Mouse (Mus musculus): Measurements from ENCODE around the gene Myh7. TPM values are rescaled to one million over a fixed set of nuclear protein-coding genes. Genes with fewer than 3 reads are reported as not detected.

The Myh7 gene
- 5.9 and 18.0 TPM in 2 replicates for polyA plus RNA-seq (2012; rRNA removed)

DNA sequence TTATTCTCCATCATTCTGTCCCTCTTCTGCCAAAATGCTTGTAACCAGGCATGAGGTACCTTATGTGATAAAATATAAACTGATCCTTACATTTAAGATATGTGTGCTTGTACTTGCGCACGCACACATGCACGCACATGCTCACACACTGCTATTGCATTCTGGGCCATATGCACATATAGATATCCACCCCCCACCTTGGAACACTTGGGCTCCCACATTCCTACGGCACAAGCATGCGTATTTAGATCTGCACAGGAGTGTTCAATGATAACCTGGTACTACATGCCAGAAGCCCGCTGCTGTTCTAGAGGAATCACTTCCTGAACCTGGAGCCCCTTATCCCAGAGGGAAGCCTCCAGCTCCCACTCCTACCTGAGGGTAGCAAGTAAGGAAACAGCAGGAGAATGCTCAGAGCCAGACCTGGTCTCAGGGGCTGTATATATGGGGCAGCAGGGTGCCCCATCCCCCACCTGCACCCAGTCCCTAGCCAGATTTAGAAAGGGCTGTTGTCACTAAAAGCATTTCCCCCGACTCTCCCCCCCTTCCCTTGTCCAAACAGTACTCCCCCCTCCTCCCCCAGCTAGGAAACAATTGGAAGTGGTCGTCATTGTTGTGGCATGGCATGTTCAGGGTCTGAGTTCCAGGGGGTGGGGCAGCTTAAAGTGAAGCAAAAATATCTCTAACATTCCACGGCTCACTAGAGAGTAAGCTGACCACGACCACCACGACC, at the start of gene Myh7:
Gene Myh7 (minus strand): TSS at position 491 of the 733 bp plus-strand sequence.

GRCm38 (mm10) chr14:55014991-55015766, 20.8 kb upstream of the Myh7 start, which contains the start of gene Ngdn:
TSS of gene Ngdn (plus strand) at chr14:55015454.

GRCm38 (mm10) chr14:54976633-54977032, 17.8 kb downstream of the Myh7 start, which contains the start of gene Gm17428:
TSS of gene Gm17428 (plus strand) at chr14:54976933.

DNA sequence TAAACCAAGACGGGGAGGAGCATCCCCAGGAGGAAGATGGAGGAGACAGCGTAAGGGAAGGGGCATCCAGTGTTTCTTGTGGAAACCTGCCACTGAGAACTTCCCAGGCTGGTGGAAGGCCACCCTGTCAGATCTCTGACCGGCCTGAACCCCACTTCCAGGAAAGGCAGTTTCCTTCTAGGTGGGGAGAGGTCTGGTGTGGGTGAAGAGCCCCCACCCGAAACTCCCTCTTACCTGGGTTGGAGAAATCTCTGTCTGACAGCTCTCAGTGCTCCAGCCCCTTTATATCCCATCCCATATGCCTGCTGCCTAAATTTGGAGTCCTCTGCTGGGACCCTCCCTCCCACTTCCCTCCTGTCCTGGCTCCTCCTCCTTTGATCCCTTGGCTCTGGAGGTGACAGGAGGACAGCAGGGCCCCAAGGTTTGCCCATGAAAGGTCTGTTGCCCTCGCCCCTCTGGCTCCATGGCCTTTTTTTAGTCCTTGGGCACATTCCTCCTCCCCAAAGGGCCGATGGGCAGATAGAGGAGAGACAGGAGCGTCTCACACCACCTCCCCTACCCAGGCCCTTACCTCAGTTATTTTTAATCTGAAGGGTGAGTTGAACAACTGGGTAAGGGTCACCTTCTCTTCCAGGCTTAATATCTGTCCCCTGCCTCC, 28.0 kb downstream of the Myh7 start, which contains the start of gene Myh6:
Gene Myh6 (minus strand): TSS at position 608 of the 658 bp plus-strand sequence.

DNA sequence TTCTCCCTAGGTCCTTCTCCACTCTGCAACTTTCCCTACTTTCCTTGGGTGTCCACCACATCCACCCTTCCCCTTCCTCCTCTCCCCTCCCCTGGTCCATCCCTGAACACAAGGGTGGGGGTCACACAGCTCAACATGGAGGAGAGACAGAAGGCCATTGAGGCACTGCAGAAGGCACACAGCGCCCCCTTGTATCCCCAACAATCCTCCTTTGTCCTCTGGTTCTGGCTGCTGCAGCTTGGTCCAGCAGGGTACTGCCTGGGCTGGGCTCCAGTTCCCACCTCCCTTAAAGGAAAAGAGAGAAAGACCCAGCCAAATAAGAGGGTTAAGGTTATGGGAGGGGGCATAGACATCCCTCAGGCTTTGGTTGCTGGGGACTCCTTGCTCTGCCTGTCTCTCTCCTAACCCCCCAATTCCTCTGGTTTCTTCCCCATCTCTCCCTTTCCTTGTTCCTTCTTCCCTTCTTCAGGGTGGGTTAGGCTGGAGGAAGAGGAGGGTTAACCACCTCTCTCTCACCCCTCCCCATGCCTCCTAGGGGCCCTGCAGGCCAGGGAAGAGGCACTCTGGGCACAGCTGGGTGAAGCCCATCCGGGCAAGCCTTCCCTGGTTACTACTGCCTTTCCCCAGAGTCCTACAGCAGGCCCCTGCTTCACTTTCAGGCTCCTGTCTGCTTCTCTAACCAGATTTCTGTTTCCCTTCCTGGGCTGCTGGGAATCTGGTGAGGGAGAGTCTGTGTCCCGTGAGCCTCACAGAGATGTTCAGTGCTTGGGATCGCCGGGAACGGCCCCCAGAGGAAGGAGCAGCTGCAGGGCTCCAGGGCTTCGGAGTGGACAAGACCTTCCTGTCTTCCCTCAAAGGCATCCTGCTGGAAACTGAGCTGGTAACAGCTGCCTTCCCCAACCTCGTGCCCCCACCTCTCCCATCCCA, 58.3 kb downstream of the Myh7 start, which contains the start of gene Cmtm5:
Gene Cmtm5 (plus strand): TSS at position 358 of the 927 bp plus-strand sequence.

GRCm38 (mm10) chr14:54932645-54933150, 61.7 kb downstream of the Myh7 start, which contains the start of gene Il25:
TSS of gene Il25 (plus strand) at chr14:54932695.

DNA sequence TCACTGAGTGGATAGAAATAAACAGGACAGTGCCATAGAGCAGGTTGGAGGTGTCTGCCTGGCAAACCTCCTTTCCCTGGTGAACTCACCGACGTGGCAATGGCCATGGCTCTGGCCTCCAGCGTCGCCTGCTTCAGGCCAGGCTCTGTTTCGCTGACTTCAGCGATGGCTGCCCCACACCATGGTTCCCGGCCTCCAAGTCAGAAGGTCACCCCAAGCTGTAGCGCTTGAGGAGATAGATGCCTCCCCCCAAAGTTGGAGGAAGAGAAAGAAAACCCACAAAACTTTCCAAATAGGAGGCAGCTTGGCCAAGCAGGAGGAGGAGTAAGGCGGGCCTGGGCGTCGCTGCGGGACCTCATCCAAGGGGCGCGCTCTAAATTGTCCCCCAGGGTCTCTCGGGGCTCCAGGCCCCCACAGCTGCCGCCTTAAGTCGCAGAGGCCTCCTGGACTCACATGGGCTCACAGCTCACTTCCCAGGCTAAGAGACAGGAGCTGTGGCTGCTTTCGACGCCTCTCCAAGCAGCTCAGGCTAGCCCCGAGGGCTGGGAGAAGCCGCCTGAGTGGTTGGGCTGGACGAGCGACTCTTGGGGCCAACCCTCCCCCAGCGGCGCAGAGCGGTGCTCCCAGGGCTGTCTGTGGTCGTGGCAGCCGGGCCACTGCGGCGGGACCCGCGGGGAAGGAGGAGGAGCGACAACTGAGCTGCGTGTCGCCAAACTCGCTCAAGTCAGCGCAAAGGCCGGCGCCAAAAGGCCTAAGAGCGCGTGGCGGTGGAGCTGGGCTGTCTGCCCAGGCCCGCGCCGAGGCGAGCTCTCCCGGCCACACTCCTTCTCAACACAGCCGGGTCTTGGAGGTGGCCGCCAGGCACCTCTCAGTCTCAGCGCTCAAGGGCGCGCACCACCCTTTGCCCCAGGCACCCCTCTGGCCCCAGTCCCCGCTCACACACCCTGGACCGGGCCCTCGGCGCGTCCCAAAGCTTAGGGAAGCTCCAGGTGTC, 68.8 kb downstream of the Myh7 start, which contains the start of gene Efs:
Gene Efs (minus strand): TSS at position 778 of the 994 bp plus-strand sequence.

Other genes starting within 250 kb of the Myh7 start
- 9.6 and 9.9 TPM in 2 replicates for gene Slc7a8, start 212.7 kb downstream of the Myh7 start, polyA plus RNA-seq (2012; rRNA removed)
- gene Rnf212b, start 180.5 kb downstream of the Myh7 start, polyA plus RNA-seq (2012; rRNA removed), result not detected in 2 replicates
- 8.5 and 9.0 TPM in 2 replicates for gene Homez, start 123.7 kb downstream of the Myh7 start, polyA plus RNA-seq (2012; rRNA removed)
- 14.7 and 18.0 TPM in 2 replicates for gene Ppp1r3e, start 117.1 kb downstream of the Myh7 start, polyA plus RNA-seq (2012; rRNA removed)
- 47.4 and 48.0 TPM in 2 replicates for gene Bcl2l2, start 111.2 kb downstream of the Myh7 start, polyA plus RNA-seq (2012; rRNA removed)
- gene Gm20521, start 111.2 kb downstream of the Myh7 start, polyA plus RNA-seq (2012; rRNA removed), result 0.39 and 0.41 TPM in 2 replicates
- gene Pabpn1, start 102.1 kb downstream of the Myh7 start, polyA plus RNA-seq (2012; rRNA removed), result 736 and 777 TPM in 2 replicates
- 504 and 538 TPM in 2 replicates for gene Slc22a17, start 81.5 kb downstream of the Myh7 start, polyA plus RNA-seq (2012; rRNA removed)
- gene Efs, start 68.5 kb downstream of the Myh7 start, polyA plus RNA-seq (2012; rRNA removed), result 33.6 and 38.5 TPM in 2 replicates
- gene Il25, start 61.9 kb downstream of the Myh7 start, polyA plus RNA-seq (2012; rRNA removed), result 0.35 and 0.47 TPM in 2 replicates
- gene Cmtm5, start 58.4 kb downstream of the Myh7 start, polyA plus RNA-seq (2012; rRNA removed), result 3.6 and 8.9 TPM in 2 replicates
- gene Myh6, start 27.7 kb downstream of the Myh7 start, polyA plus RNA-seq (2012; rRNA removed), result 0.21 and 0.36 TPM in 2 replicates
- gene Gm17428, start 17.7 kb downstream of the Myh7 start, polyA plus RNA-seq (2012; rRNA removed), result not detected in 2 replicates
- 56.3 and 58.2 TPM in 2 replicates for gene Ngdn, start 20.8 kb upstream of the Myh7 start, polyA plus RNA-seq (2012; rRNA removed)
- gene Zfhx2, start 97.7 kb upstream of the Myh7 start, polyA plus RNA-seq (2012; rRNA removed), result 16.4 and 19.1 TPM in 2 replicates
- gene Thtpa, start 100.2 kb upstream of the Myh7 start, polyA plus RNA-seq (2012; rRNA removed), result 17.4 and 19.9 TPM in 2 replicates
- 15.2 and 17.0 TPM in 2 replicates for gene Ap1g2, start 112.0 kb upstream of the Myh7 start, polyA plus RNA-seq (2012; rRNA removed)
- gene Jph4, start 122.3 kb upstream of the Myh7 start, polyA plus RNA-seq (2012; rRNA removed), result 123 and 132 TPM in 2 replicates
- gene Dhrs2, start 227.4 kb upstream of the Myh7 start, polyA plus RNA-seq (2012; rRNA removed), result 0.44 and 1.2 TPM in 2 replicates

All from central nervous system, embryonic 14 days (tissue).